ENCODE assay signal across 34 mouse cellular contexts in the genomic region with DNA sequence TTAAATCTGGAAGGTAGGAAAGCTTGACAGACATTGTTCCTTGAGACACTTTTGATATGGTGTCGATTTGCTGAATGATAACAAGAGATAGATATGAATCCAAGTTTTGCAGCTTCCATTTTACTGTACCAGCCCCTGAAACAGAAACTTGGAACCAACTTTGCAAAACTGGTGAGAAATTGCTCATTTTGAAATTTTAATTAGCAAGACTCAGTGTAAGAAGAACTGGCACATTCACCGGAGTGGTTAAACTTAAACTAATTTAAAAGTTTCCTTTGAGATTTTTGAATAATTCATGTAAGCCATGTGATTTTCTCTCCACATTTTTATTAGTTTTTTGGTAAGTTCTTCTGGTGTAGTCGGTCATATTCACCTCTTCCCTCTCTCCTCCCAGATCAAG.
"Had no signal": no experiment of that assay in that cellular context is flagged by ENCODE, and none has a peak within 500 bp of the region (broad histone marks: within the 10 kb centered on the region; RNA-seq: fewer than 3 reads in every experiment).

No protein-coding gene starts in this region.

- H3K27ac ChIP-seq: heart, embryonic 13.5 days; heart, embryonic 15.5 days; hindbrain, embryonic 10.5 days; hindbrain, embryonic 12.5 days; hindbrain, embryonic 13.5 days; hindbrain, embryonic 14.5 days; hindbrain, embryonic 15.5 days; hindbrain, postnatal 0 days; intestine, embryonic 15.5 days; kidney, embryonic 15.5 days; kidney, postnatal 0 days; layer of hippocampus, adult 2 months; left cerebral cortex, adult 2 months had no signal

- H3K4me1 ChIP-seq: heart, embryonic 12.5 days; heart, embryonic 13.5 days; heart, embryonic 15.5 days; hindbrain, embryonic 10.5 days; hindbrain, embryonic 12.5 days; hindbrain, embryonic 13.5 days; hindbrain, embryonic 15.5 days; intestine, embryonic 15.5 days; kidney, embryonic 15.5 days had no signal

- H3K9me3 ChIP-seq: heart, embryonic 12.5 days; heart, embryonic 13.5 days; heart, embryonic 15.5 days; hindbrain, embryonic 10.5 days; hindbrain, embryonic 12.5 days; hindbrain, embryonic 13.5 days; hindbrain, embryonic 15.5 days; intestine, embryonic 15.5 days; kidney, embryonic 15.5 days had no signal

- H3K4me2 ChIP-seq: heart, embryonic 12.5 days; heart, embryonic 13.5 days; heart, embryonic 15.5 days; hindbrain, embryonic 12.5 days; hindbrain, embryonic 13.5 days; hindbrain, embryonic 14.5 days; hindbrain, embryonic 15.5 days; intestine, embryonic 15.5 days; kidney, embryonic 15.5 days had no signal

- ATAC-seq: hindbrain, embryonic 16.5 days; hindbrain, postnatal 0 days; inflammation-experienced regulatory T-cells, adult 6 months; intestine, embryonic 15.5 days; intestine, embryonic 16.5 days; intestine, postnatal 0 days had no signal

- H3K36me3 ChIP-seq: heart, embryonic 12.5 days; heart, embryonic 13.5 days; heart, embryonic 15.5 days; hindbrain, embryonic 10.5 days; hindbrain, embryonic 12.5 days; hindbrain, embryonic 13.5 days; hindbrain, embryonic 15.5 days; intestine, embryonic 15.5 days; kidney, embryonic 15.5 days had no signal

- H3K27me3 ChIP-seq: heart, embryonic 12.5 days; heart, embryonic 13.5 days; heart, embryonic 15.5 days; hindbrain, embryonic 12.5 days; hindbrain, embryonic 13.5 days; hindbrain, embryonic 15.5 days; intestine, embryonic 15.5 days; kidney, embryonic 15.5 days had no signal

- DNase-seq: heart, postnatal 10 days; heart, postnatal 14 days; heart, postnatal 36 days; heart, postnatal 4 days; kidney, adult 11 months; kidney, adult 18-20 months; kidney, adult 2 months; kidney, adult 8-10 months; kidney, adult 9 months; kidney, postnatal 10 days; kidney, postnatal 14 days; kidney, postnatal 25 days; kidney, postnatal 36 days; kidney, postnatal 4 days; layer of hippocampus, adult 9-11 months; layer of hippocampus, postnatal 36 days had no signal

- H3K9ac ChIP-seq: heart, embryonic 12.5 days; heart, embryonic 13.5 days; heart, embryonic 15.5 days; hindbrain, embryonic 12.5 days; hindbrain, embryonic 13.5 days; hindbrain, embryonic 14.5 days; hindbrain, embryonic 15.5 days; intestine, embryonic 15.5 days; kidney, embryonic 15.5 days had no signal

- H3K4me3 ChIP-seq: heart, embryonic 12.5 days; heart, embryonic 13.5 days; heart, embryonic 15.5 days; hindbrain, embryonic 10.5 days; hindbrain, embryonic 12.5 days; hindbrain, embryonic 13.5 days; hindbrain, embryonic 15.5 days; intestine, embryonic 15.5 days; kidney, embryonic 15.5 days; layer of hippocampus, adult 2 months; left cerebral cortex, adult 2 months had no signal
